Mouse (Mus musculus): Measurements from ENCODE around the gene 4932438H23Rik.
"Not testable (repeated sequence)": the region's sequence is repeated elsewhere in the genome, so short reads cannot be mapped to it uniquely, and the experiment has no call there.

4932438H23Rik gene

GRCm38 (mm10) chr16:91099444-91100065 lies 4.6 kb upstream of the 4932438H23Rik start:
- DNase-seq (ENCODE audit: low read depth, low spot score): no peak

DNA sequence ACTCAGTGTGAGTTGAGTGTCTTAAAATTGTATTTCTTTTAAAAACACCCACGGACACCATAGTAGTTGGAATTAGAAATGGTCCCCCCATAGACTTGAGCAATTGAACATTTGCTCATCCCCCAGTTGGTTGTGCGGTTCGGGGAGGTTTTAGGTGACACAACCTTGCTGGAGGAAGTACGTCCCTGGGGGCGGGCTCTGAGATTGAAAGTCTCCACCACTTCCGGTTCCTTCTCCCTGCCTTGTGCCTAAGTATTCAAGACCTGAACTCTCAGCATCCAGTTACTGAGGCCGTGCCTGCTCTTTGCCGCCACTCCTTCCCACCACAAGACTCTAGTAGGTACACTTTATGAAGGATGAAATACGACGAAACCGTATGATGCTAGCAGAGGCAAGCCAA lies 2.9 kb upstream of the 4932438H23Rik start:
- DNase-seq (ENCODE audit: low read depth, low spot score): no peak

DNA sequence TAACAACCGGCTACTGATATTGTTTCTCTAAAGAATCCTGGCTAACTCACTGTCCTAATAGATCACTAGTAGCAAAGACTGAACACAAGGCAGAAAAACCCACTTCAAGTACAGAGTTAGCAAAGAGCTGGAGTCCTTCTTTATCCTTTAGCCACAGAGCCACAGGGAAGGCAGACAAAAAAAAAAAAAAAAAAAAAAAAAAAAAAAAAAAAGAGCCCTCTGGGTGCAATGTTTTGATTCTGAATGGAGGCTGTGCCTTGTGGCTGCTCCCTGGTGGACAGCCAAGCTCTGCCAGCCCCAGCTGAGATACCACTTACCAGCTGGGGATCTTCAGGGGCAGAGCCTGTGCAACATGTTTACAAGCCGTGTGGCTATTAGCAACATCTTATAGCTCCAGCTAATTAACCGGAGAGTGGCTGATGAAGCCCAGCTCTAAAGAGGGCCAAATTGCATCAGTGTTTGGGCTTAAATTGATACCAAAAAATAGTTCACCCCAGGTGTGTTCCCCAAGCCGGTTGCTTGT lies 2.1 kb upstream of the 4932438H23Rik start:
- DNase-seq (ENCODE audit: low read depth, low spot score): no peak

DNA sequence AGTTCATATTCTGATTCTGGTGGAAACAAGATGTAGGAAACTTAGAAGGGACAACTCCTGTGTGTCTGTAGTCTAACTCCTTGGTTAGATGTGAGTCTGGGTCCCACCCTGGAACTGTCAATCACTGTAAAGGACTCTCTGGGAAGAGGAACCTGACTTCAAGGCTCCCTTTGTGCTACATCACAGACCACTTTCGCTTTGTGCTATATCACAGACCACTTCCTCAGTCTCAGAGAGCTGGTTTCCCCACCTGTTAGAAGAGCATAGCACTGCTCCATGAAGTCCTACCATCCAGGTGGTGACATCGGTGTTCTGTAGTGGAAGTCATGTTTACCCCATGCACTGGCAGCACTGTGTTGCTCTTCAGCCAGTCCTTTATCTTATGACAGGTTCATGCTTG lies 1.1 kb upstream of the 4932438H23Rik start:
- no peak for DNase-seq (ENCODE audit: low read depth, low spot score)

GRCm38 (mm10) chr16:91086642-91087306 lies 8.1 kb downstream of the 4932438H23Rik start:
- no peak for DNase-seq (ENCODE audit: low read depth, low spot score)

- no peak for DNase-seq (ENCODE audit: low read depth, low spot score)
Measured at GRCm38 (mm10) chr16:91085239-91085825, 9.6 kb downstream of the 4932438H23Rik start.

- DNase-seq (ENCODE audit: low read depth, low spot score): no peak
Measured at GRCm38 (mm10) chr16:91084307-91085238, 10.3 kb downstream of the 4932438H23Rik start.

GRCm38 (mm10) chr16:91083002-91083646 lies 11.8 kb downstream of the 4932438H23Rik start:
- DNase-seq (ENCODE audit: low read depth, low spot score): no peak

GRCm38 (mm10) chr16:91081508-91081907 lies 13.4 kb downstream of the 4932438H23Rik start:
- DNase-seq (ENCODE audit: low read depth, low spot score): peak; percentile 80

DNA sequence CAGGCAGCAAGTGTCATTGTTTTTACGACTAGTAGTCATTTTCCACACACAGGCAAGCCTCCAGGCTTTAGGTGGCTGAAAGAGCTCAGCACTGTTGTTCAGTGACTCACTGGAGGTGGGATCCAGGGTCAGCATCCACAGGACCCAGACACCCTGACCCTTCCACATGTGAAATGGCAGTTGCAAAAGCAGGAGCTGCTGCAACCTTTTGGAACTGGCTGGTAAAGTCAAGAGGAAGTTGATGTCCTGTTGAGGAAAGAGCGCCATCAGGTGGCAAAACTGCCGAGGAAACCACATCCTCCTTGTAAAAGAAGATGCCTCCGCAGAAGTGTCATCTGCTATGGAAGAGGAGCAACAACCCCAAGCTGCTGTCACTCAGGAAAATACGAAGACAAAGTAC lies 18.7 kb downstream of the 4932438H23Rik start:
- no peak for DNase-seq (ENCODE audit: low read depth, low spot score)

DNA sequence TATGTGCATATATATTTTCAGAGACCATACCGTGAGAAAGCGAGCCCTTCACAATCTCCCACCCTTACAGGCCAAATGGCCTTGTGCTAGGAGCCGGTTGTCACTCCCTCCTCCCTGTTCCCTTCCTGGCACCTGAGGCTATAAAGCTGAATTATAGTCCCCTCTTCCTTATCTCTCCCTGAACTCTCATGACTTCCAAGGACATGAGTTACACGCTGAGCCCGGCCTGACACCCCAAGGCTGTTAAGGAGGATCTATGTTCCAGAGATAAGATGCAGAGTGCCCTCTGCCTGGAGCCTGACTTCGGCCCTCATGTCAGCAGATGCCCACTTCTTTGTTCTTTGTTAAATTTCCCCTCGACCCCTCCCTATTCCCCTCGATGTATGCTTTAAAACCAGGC lies 19.5 kb downstream of the 4932438H23Rik start:
- not testable (repeated sequence) for DNase-seq (ENCODE audit: low read depth, low spot score)

GRCm38 (mm10) chr16:91073163-91073892 lies 21.6 kb downstream of the 4932438H23Rik start:
- DNase-seq (ENCODE audit: low read depth, low spot score): peak; percentile 91

GRCm38 (mm10) chr16:91072256-91072655 lies 22.7 kb downstream of the 4932438H23Rik start:
- no peak for DNase-seq (ENCODE audit: low read depth, low spot score)

DNA sequence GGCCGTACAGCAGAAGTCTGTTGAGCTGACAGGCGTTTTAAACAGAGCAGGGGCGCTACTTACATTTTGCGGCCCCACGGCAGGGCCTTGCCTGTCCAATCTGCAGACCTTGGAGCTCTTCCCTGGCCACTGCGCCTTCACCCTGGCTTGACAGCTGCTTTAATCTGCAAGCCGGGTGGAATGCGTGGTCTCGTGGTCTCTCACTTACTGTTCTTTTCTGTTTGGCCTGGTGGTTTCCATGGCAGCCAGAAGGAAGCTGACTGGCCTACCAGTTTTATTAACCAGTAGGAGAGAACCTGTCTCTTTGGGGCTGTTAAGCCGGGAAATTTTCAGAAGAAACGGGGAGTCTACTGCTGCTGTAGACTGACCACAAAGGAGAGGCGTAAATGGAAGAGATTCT lies 26.0 kb downstream of the 4932438H23Rik start:
- DNase-seq (ENCODE audit: low read depth, low spot score): peak; percentile 53

DNA sequence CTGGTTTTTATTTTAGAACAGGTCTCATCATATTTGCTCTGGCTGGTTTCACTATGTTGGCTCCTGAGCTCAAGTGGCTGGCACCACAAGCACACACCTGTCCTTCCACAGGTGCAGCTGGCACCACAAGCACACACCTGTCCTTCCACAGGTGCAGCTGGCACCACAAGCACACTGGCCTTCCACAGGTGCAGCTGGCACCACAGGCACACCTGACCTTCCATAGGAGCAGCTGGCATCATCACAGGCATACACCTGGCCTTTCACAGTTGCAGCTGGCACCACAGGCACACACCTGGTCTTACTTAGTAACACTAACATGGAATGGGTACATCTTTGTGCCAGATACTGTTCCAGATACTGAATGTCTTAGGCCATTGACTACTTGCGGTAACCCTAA lies 27.8 kb downstream of the 4932438H23Rik start:
- no peak for DNase-seq (ENCODE audit: low read depth, low spot score)

- no peak for DNase-seq (ENCODE audit: low read depth, low spot score)
Measured at GRCm38 (mm10) chr16:91064583-91065365, 30.1 kb downstream of the 4932438H23Rik start.

- no peak for DNase-seq (ENCODE audit: low read depth, low spot score)
Measured at GRCm38 (mm10) chr16:91063786-91064185, 31.1 kb downstream of the 4932438H23Rik start.

DNA sequence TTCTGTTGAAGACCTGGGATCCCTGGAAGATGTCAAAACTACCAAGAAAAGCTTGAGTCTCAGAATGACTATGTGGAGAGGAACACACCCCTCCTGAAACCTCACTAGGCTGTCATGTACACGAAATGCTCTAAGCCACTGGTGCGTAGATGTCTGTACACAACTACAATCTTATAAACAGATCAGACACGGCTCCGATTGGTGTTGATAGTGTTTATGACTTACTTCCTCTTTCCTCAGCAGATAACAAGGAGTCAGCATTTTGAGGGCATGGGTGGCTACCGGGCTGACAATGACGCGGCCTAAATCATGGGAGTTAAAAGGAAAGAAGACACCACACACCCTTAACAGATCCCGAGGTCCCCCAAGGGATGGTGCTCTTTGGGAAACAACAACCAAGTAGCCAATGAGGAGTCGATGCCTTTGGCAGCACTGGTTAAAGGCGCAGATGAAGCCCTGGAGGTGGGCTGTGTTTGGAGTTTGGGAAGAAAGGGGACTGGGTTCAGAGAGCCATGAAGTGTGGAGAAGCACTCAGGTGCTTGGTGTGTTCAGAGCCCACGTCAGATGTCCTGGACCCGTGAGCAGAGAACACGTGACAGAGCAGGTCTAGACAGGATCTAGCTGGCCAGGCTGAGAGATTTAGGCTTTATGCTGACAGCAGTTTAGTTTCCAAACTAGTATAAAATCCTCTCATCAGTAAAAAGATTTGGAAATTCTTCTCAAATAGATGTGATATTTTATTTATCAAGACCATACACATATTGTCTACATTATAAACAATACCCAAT lies 33.2 kb downstream of the 4932438H23Rik start:
- no peak for DNase-seq (ENCODE audit: low read depth, low spot score)

GRCm38 (mm10) chr16:91057741-91058140 lies 37.2 kb downstream of the 4932438H23Rik start:
- DNase-seq (ENCODE audit: low read depth, low spot score): no peak

Data from forelimb bud, embryonic 11.5 days (tissue).